Mouse (Mus musculus): ENCODE results near the gene Nckap1l. TPM values are rescaled to one million over a fixed set of nuclear protein-coding genes. Genes with fewer than 3 reads are reported as not detected.
"Not testable (repeated sequence)": the region's sequence is repeated elsewhere in the genome, so short reads cannot be mapped to it uniquely, and the experiment has no call there.

Gene Nckap1l
- 4.6 and 5.0 TPM in 2 replicates for polyA plus RNA-seq (2014; fragmentation: Nextera tagmentation; extraction: Ambion mirVana)

DNA sequence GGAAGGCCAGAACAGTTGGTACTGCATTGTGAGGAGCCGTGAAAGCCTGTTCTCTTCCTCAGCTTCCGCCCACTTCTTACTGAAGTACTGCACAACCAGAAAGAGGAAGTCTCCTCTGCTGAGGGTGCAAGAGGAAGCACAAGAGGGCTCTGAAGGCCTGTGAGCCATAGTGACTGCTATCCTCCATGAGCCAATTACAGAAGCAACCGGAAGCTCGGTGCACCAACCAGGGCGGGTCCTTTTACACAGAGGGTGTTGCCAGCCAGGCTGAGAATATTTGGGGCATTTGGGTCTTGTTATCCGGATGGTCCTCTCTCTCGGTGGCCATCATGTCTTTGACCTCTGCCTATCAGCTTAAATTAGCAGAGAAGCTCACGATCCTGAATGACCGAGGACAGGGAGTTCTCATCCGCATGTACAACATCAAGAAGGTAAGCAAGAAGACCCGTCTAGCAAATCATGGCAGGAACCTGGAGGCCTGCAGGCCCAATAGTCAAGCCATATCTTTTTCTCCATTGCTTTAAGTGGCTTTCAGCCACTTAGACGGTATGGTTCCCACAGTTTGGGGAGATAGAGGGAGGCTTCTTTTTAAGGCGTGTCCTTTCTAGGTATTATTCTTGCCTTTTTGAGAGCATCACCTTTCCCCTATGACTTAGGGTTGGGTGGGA lies at the start of gene Nckap1l:
TSS of gene Nckap1l (plus strand) at position 244 of the 668 bp plus-strand sequence.
- Histone ChIP-seq H3K9me3 (ENCODE audit: control insufficient read depth, low read length) (no peaks in the 10 kb centered on the region), H3K36me3 (ENCODE audit: control insufficient read depth, insufficient read depth, low read length) (no peaks in the 10 kb centered on the region), H3K4me1 (ENCODE audit: control insufficient read depth, insufficient read depth, low read length) (no peaks in the 10 kb centered on the region), H3K4me2 (ENCODE audit: low read depth, low read length) (no peak within 1 kb of the TSS), H3K27me3 (replicated peaks; ENCODE audit: control insufficient read depth, insufficient read depth, low read length) (no peaks in the 10 kb centered on the region), H3K27ac (replicated peaks; ENCODE audit: low read depth, low read length) (no peak within 1 kb of the TSS), H3K9ac (ENCODE audit: low read depth, low read length) (no peak within 1 kb of the TSS), H3K4me3 (ENCODE audit: low read depth, low read length) (no peak within 1 kb of the TSS)
- DNase-seq (ENCODE audit: low spot score), result peak; percentile 9
- WGBS, result 86% methylated on average over 13 of the region's 13 CpGs
- ATAC-seq (ENCODE audit: low read depth), result no peak

DNA sequence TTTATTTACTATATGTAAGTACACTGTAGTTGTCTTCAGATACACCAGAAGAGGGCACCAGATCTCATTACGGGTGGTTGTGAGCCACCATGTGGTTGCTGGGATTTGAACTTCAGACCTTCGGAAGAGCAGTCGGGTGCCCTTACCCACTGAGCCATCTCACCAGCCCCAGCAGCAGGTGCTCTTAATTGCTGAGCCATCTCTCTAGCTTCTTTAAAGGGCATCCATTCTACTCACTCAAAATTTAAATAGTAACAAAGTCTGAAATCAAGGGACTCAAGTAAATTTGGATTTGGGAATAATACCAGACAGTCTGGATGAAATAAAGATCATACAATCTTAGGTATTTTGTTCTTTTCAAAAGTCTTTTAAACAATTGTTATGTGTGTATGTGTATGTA lies 48.0 kb upstream of the Nckap1l start:
- not testable (repeated sequence) for DNase-seq (ENCODE audit: low spot score); H3K4me3 ChIP-seq (ENCODE audit: low read depth, low read length); H3K9me3 ChIP-seq (ENCODE audit: control insufficient read depth, low read length); H3K4me2 ChIP-seq (ENCODE audit: low read depth, low read length); H3K4me1 ChIP-seq (ENCODE audit: control insufficient read depth, insufficient read depth, low read length); H3K27me3 ChIP-seq (replicated peaks; ENCODE audit: control insufficient read depth, insufficient read depth, low read length); ATAC-seq (ENCODE audit: low read depth); H3K27ac ChIP-seq (replicated peaks; ENCODE audit: low read depth, low read length); H3K9ac ChIP-seq (ENCODE audit: low read depth, low read length); H3K36me3 ChIP-seq (ENCODE audit: control insufficient read depth, insufficient read depth, low read length)
- WGBS, result 97% methylated on average over 2 of the region's 3 CpGs

GRCm38 (mm10) chr15:103427017-103427416 lies 26.6 kb upstream of the Nckap1l start:
- Histone ChIP-seq H3K9ac (ENCODE audit: low read depth, low read length) (no peak overlapping the region), H3K4me2 (ENCODE audit: low read depth, low read length) (no peak overlapping the region), H3K36me3 (ENCODE audit: control insufficient read depth, insufficient read depth, low read length) (no peaks in the 10 kb centered on the region), H3K4me1 (ENCODE audit: control insufficient read depth, insufficient read depth, low read length) (no peaks in the 10 kb centered on the region), H3K27ac (replicated peaks; ENCODE audit: low read depth, low read length) (no peak overlapping the region), H3K27me3 (replicated peaks; ENCODE audit: control insufficient read depth, insufficient read depth, low read length) (no peaks in the 10 kb centered on the region), H3K9me3 (ENCODE audit: control insufficient read depth, low read length) (no peaks in the 10 kb centered on the region), H3K4me3 (ENCODE audit: low read depth, low read length) (no peak overlapping the region)
- no peak for ATAC-seq (ENCODE audit: low read depth)
- WGBS, result 32% methylated on average over 2 of the region's 2 CpGs
- no peak for DNase-seq (ENCODE audit: low spot score)

DNA sequence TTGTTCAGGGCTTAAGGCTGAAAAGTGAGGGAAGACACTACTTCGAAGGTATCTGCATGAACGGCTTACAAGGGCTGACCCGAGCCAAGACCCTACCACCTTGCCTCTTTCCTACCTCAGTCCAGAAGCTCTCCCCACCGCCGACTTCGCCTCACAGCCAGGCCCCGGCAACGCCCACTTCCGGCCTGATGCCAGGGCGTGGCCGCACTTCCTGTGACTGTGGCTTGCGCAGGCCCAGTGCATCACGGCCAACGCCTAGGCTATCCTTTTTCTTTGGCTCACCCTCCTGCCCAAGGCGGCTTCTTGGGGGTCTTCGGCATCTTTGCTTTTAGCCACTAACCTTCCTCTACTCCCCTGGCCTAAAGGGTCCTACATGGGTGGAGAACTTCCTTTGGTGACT lies 23.4 kb upstream of the Nckap1l start, which contains the start of gene Gtsf1:
TSS of gene Gtsf1 (minus strand) at position 230 of the 400 bp plus-strand sequence.
- no peak for ATAC-seq (ENCODE audit: low read depth)
- 86% methylated on average over 16 of the region's 16 CpGs for WGBS
- no peak within 1 kb of the TSS for H3K27ac ChIP-seq (replicated peaks; ENCODE audit: low read depth, low read length)
- DNase-seq (ENCODE audit: low spot score), result no peak
- H3K4me1 ChIP-seq (ENCODE audit: control insufficient read depth, insufficient read depth, low read length), result no peaks in the 10 kb centered on the region
- no peaks in the 10 kb centered on the region for H3K9me3 ChIP-seq (ENCODE audit: control insufficient read depth, low read length)
- no peaks in the 10 kb centered on the region for H3K36me3 ChIP-seq (ENCODE audit: control insufficient read depth, insufficient read depth, low read length)
- no peak within 1 kb of the TSS for H3K9ac ChIP-seq (ENCODE audit: low read depth, low read length)
- no peaks in the 10 kb centered on the region for H3K27me3 ChIP-seq (replicated peaks; ENCODE audit: control insufficient read depth, insufficient read depth, low read length)
- H3K4me2 ChIP-seq (ENCODE audit: low read depth, low read length), result no peak within 1 kb of the TSS
- H3K4me3 ChIP-seq (ENCODE audit: low read depth, low read length), result no peak within 1 kb of the TSS

DNA sequence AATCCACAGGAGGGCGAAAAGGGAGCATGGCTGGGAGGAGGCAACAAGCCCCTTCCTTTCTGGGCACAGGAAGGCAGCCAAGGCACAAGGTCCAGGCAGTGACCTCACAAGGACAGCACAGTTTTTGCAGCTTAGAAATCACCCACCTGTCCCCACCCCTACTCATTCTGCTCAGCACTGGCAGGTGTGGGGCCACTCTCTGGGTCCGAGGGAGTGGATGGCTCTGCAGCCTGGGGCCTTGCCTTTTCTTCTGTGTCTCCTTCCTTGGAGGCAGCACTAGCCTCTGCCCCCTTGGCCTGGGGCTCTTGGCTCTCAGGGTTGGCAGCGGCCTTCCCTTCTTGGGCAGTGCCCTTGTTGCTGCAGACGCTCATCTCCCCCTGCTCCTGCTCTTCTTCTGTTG lies 7.6 kb upstream of the Nckap1l start:
- not testable (repeated sequence) for H3K4me3 ChIP-seq (ENCODE audit: low read depth, low read length); H3K9ac ChIP-seq (ENCODE audit: low read depth, low read length)
- 84% methylated on average over 3 of the region's 4 CpGs for WGBS

GRCm38 (mm10) chr15:103448369-103448768 lies 5.2 kb upstream of the Nckap1l start, which contains the start of gene Gtsf2:
Gene Gtsf2 (minus strand): TSS chr15:103448469.
- no peak for ATAC-seq (ENCODE audit: low read depth)
- Histone ChIP-seq H3K4me1 (ENCODE audit: control insufficient read depth, insufficient read depth, low read length) (no peaks in the 10 kb centered on the region), H3K9me3 (ENCODE audit: control insufficient read depth, low read length) (no peaks in the 10 kb centered on the region), H3K36me3 (ENCODE audit: control insufficient read depth, insufficient read depth, low read length) (no peaks in the 10 kb centered on the region), H3K27me3 (replicated peaks; ENCODE audit: control insufficient read depth, insufficient read depth, low read length) (no peaks in the 10 kb centered on the region), H3K4me2 (ENCODE audit: low read depth, low read length) (no peak within 1 kb of the TSS), H3K27ac (replicated peaks; ENCODE audit: low read depth, low read length) (no peak within 1 kb of the TSS), H3K9ac (ENCODE audit: low read depth, low read length) (no peak within 1 kb of the TSS), H3K4me3 (ENCODE audit: low read depth, low read length) (no peak within 1 kb of the TSS)
- DNase-seq (ENCODE audit: low spot score), result no peak
- WGBS, result 33% methylated on average over 3 of the region's 3 CpGs

More for the DNA sequence above, 7.6 kb upstream of the Nckap1l start:
- H3K4me2 ChIP-seq (ENCODE audit: low read depth, low read length); H3K36me3 ChIP-seq (ENCODE audit: control insufficient read depth, insufficient read depth, low read length); H3K9me3 ChIP-seq (ENCODE audit: control insufficient read depth, low read length); DNase-seq (ENCODE audit: low spot score); ATAC-seq (ENCODE audit: low read depth); H3K27me3 ChIP-seq (replicated peaks; ENCODE audit: control insufficient read depth, insufficient read depth, low read length); H3K4me1 ChIP-seq (ENCODE audit: control insufficient read depth, insufficient read depth, low read length); H3K27ac ChIP-seq (replicated peaks; ENCODE audit: low read depth, low read length): not testable (repeated sequence)

DNA sequence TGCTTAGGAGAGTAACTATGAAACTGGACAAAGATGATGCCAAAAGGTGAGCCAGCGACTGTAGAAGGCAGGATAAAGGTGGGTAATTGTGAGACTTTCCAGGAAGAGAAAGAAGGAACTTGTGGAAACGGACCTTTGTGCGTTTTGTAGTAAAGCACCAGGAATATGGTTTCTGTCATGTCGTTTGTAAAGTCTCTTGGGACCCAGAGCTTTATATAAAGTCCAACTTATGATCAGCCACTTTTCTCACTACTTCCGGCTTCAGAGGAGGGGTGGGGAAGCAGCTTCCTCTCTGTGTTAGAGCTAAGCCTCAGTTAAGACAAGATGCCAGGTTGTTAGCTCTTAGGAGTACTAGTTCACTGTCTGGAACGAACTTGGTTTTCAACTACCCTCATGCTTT lies 855 bp downstream of the Nckap1l start:
- WGBS, result 78% methylated on average over 6 of the region's 6 CpGs
- Histone ChIP-seq H3K27ac (replicated peaks; ENCODE audit: low read depth, low read length) (no peak overlapping the region), H3K4me2 (ENCODE audit: low read depth, low read length) (no peak overlapping the region), H3K9ac (ENCODE audit: low read depth, low read length) (no peak overlapping the region), H3K4me1 (ENCODE audit: control insufficient read depth, insufficient read depth, low read length) (no peaks in the 10 kb centered on the region), H3K27me3 (replicated peaks; ENCODE audit: control insufficient read depth, insufficient read depth, low read length) (no peaks in the 10 kb centered on the region), H3K9me3 (ENCODE audit: control insufficient read depth, low read length) (no peaks in the 10 kb centered on the region), H3K36me3 (ENCODE audit: control insufficient read depth, insufficient read depth, low read length) (no peaks in the 10 kb centered on the region), H3K4me3 (ENCODE audit: low read depth, low read length) (no peak overlapping the region)
- ATAC-seq (ENCODE audit: low read depth) (no peak), DNase-seq (ENCODE audit: low spot score) (no peak)

GRCm38 (mm10) chr15:103462539-103463261 lies 9.1 kb downstream of the Nckap1l start:
- Histone ChIP-seq H3K36me3 (ENCODE audit: control insufficient read depth, insufficient read depth, low read length) (no peaks in the 10 kb centered on the region), H3K27ac (replicated peaks; ENCODE audit: low read depth, low read length) (no peak overlapping the region), H3K4me2 (ENCODE audit: low read depth, low read length) (no peak overlapping the region), H3K4me3 (ENCODE audit: low read depth, low read length) (no peak overlapping the region), H3K4me1 (ENCODE audit: control insufficient read depth, insufficient read depth, low read length) (no peaks in the 10 kb centered on the region), H3K27me3 (replicated peaks; ENCODE audit: control insufficient read depth, insufficient read depth, low read length) (no peaks in the 10 kb centered on the region), H3K9me3 (ENCODE audit: control insufficient read depth, low read length) (no peaks in the 10 kb centered on the region), H3K9ac (ENCODE audit: low read depth, low read length) (no peak overlapping the region)
- DNase-seq (ENCODE audit: low spot score) (peak; percentile 33), ATAC-seq (ENCODE audit: low read depth) (no peak)
- WGBS, result 58% methylated on average over 7 of the region's 7 CpGs
